Mouse (Mus musculus) megakaryocyte, embryonic 14.5 days (primary cell): ENCODE results near the gene Yif1a.

ENCODE experiments used
- FLI1 ChIP-seq: IDR thresholded peaks from 2 replicates; pipeline ENCODE4 v1.6.1; 2012; ENCODE audit warnings: low read length, inconsistent platforms, mixed read lengths
- GATA1 ChIP-seq: IDR thresholded peaks from 3 replicates; pipeline ENCODE4 v1.6.1; 2012; ENCODE audit warnings: mixed read lengths, low read length, inconsistent platforms, borderline replicate concordance

GRCm38 (mm10) chr19:5041588-5041987 is 46.8 kb upstream of the Yif1a start:
- TF ChIP-seq GATA1 (no peak), FLI1 (no peak)
